Mouse (Mus musculus) gastrocnemius, postnatal 14 days (tissue): ENCODE measurements around the gene Cnot6. TPM values are rescaled to one million over a fixed set of nuclear protein-coding genes. Genes with fewer than 3 reads are reported as not detected.

ENCODE experiments used
- DNase-seq: peaks from one replicate; pipeline ENCODE4 v3.0.0; 2021; ENCODE audit warnings: mixed read lengths
- intact Hi-C: fragments of 180-260 bp; cut with DNase I; formaldehyde crosslinking; loops from one replicate; pipeline ENCODE4 v1.15.1; 2025; ENCODE audit warnings: low total_unique reads
- total RNA-seq, 2 experiments: library from RNA; stranded (reverse); gene quantifications; 2 replicates each; pipeline ENCODE4 v1.2.3; 2021

Cnot6 gene
- total RNA-seq, 2 experiments from 2014 or later = 19.6 to 21.1 TPM

DNA sequence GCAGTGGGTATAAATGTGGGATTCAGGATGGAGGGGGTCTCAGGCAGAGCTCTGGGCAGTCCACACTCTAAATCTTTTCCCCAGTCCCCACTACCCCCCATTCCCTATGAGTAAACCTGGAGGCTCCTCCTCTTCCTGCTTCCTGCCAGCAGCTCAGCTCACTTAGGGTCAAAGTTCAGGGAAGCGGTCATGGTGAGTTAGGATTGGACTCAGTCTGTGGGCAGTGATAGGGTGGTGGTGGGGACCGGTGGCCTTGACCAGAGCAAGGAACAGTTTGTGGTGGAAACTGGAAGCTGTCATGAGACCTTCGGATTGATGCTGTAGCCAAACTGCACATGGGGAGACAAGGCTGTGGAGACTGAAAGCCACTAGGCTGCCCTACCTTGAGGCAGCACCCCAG, 88.4 kb downstream of the Cnot6 start:
- no peak for DNase-seq
- intact Hi-C loops = no loop called here

DNA sequence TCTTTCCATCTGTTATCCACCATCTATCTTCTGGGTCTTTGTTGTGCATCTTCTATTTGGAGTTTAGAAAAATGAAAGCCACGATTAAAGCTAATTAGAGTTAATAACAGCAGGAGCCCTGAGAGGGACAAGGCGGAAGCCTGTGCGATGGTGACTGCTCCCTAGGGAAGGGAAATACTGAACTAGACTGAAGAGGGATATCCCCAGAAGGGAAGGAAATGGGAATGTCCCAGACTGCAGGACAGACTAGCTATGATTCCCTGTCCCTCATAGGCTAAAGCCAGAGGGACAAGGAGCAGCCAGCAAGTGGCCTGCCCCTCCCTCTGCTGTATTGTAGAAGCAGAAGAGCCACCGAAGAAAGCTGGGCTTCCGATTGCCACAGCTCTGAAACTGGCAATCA, 90.6 kb downstream of the Cnot6 start:
- DNase-seq = no peak
- intact Hi-C loops = no loop called here

Other genes with a start within 250 kb of the Cnot6 start
- not detected for gene Olfr1386, start 247.7 kb downstream of the Cnot6 start, total RNA-seq
- gene Olfr1385, start 223.7 kb downstream of the Cnot6 start, total RNA-seq = not detected
- not detected for gene Olfr1384, start 206.0 kb downstream of the Cnot6 start, total RNA-seq
- gene Olfr1383, start 193.1 kb downstream of the Cnot6 start, total RNA-seq = not detected
- gene Olfr1382, start 184.5 kb downstream of the Cnot6 start, total RNA-seq = not detected
- gene Olfr1381, start 169.3 kb downstream of the Cnot6 start, total RNA-seq = not detected
- gene Olfr1380, start 155.8 kb downstream of the Cnot6 start, total RNA-seq = not detected
- 1 to 10 TPM; 4.0 to 4.3 TPM for gene Flt4, start 103.5 kb downstream of the Cnot6 start, total RNA-seq
- not detected for gene Scgb3a1, start 49.1 kb downstream of the Cnot6 start, total RNA-seq
- 1 to 10 TPM; 6.0 to 8.2 TPM for gene Gfpt2, start 81.5 kb upstream of the Cnot6 start, total RNA-seq
- 10 to 100 TPM; 40.6 to 43.9 TPM for gene Mapk9, start 134.0 kb upstream of the Cnot6 start, total RNA-seq
- gene Rasgef1c, start 189.1 kb upstream of the Cnot6 start, total RNA-seq = 1 to 10 TPM; 1.1 to 1.7 TPM